Mouse (Mus musculus) forebrain, embryonic 12.5 days (tissue): ENCODE results near the gene Stn1. TPM values are rescaled to one million over a fixed set of nuclear protein-coding genes. Genes with fewer than 3 reads are reported as not detected.

Experiments
- ATAC-seq: fragments of 200-750 bp; cut with Nextera tagmentation; 2 replicates; pipeline ENCODE4 v1.8.0; 2017; ENCODE audit warnings: moderate TSS enrichment; ENCODE audit not compliant: low FRiP score
- H3K27ac ChIP-seq: fragments of 300-500 bp; sonication (generic); 2 replicates; pipeline ENCODE4 v1.5.1; 2016; ENCODE audit warnings: mild to moderate bottlenecking
- H3K27me3 ChIP-seq: fragments of 300-500 bp; sonication (generic); 2 replicates; pipeline ENCODE4 v1.6.1; 2016; ENCODE audit warnings: mild to moderate bottlenecking
- H3K36me3 ChIP-seq: fragments of 300-500 bp; sonication (generic); replicated peaks from 2 replicates; pipeline ENCODE4 v1.6.1; 2016; ENCODE audit warnings: mild to moderate bottlenecking
- H3K4me1 ChIP-seq: fragments of 300-500 bp; sonication (generic); 2 replicates; pipeline ENCODE4 v1.6.1; 2016
- H3K4me2 ChIP-seq: fragments of 300-500 bp; sonication (generic); 2 replicates; pipeline ENCODE4 v1.6.1; 2016; ENCODE audit warnings: mild to moderate bottlenecking, moderate library complexity
- H3K4me3 ChIP-seq: fragments of 300-500 bp; sonication (generic); replicated peaks from 2 replicates; pipeline ENCODE4 v1.5.1; 2016; ENCODE audit warnings: mild to moderate bottlenecking
- H3K9ac ChIP-seq: fragments of 300-500 bp; sonication (generic); 2 replicates; pipeline ENCODE4 v1.6.1; 2016; ENCODE audit warnings: mild to moderate bottlenecking
- H3K9me3 ChIP-seq: fragments of 300-500 bp; sonication (generic); 2 replicates; pipeline ENCODE4 v1.6.1; 2016
- WGBS: fragments of 180-500 bp; shearing (Covaris S2); methylation state at CpG from one replicate; pipeline ENCODE4 v1.1.7; 2016; 5-methylcytosine and 5-hydroxymethylcytosine counted together
- polyA plus RNA-seq: library from polyadenylated mRNA; unstranded; fragments of >200 nt; fragmentation: Nextera tagmentation; extraction: Ambion mirVana; gene quantifications from 2 replicates; pipeline ENCODE4 v1.2.1, GENCODE M21; 2016

The Stn1 gene
- polyA plus RNA-seq, 1 experiment from 2014 or later = 45.3 TPM

GRCm38 (mm10) chr19:47485997-47486566, 51.2 kb downstream of the Stn1 start:
- H3K4me2 ChIP-seq = no peak overlapping the region
- WGBS = 57% methylated on average over 9 of the region's 9 CpGs
- no peak overlapping the region for H3K9ac ChIP-seq
- no peaks in the 10 kb centered on the region for H3K27me3 ChIP-seq
- ATAC-seq = no peak
- no peaks in the 10 kb centered on the region for H3K9me3 ChIP-seq
- H3K27ac ChIP-seq = peak overlapping the region; percentile 37; the same call in 1 of the 2 replicates
- no peak overlapping the region for H3K4me3 ChIP-seq
- H3K36me3 ChIP-seq = no peaks in the 10 kb centered on the region
- peaks cover 13% of the 10 kb centered on the region for H3K4me1 ChIP-seq

GRCm38 (mm10) chr19:47484110-47484509, 53.2 kb downstream of the Stn1 start:
- H3K27me3 ChIP-seq = no peaks in the 10 kb centered on the region
- ATAC-seq = no peak
- H3K27ac ChIP-seq = no peak overlapping the region
- H3K9ac ChIP-seq = no peak overlapping the region
- H3K4me1 ChIP-seq = peaks cover 13% of the 10 kb centered on the region
- 78% methylated on average over 3 of the region's 3 CpGs for WGBS
- H3K4me3 ChIP-seq = no peak overlapping the region
- H3K4me2 ChIP-seq = no peak overlapping the region
- H3K9me3 ChIP-seq = no peaks in the 10 kb centered on the region
- no peaks in the 10 kb centered on the region for H3K36me3 ChIP-seq

GRCm38 (mm10) chr19:47483346-47483745, 54.0 kb downstream of the Stn1 start:
- 75% methylated on average over 3 of the region's 3 CpGs for WGBS
- no peak for ATAC-seq

GRCm38 (mm10) chr19:47473453-47473852, 63.9 kb downstream of the Stn1 start:
- Histone ChIP-seq H3K36me3 (no peaks in the 10 kb centered on the region), H3K9me3 (no peaks in the 10 kb centered on the region), H3K9ac (no peak overlapping the region), H3K4me3 (no peak overlapping the region), H3K4me1 (peaks cover 18% of the 10 kb centered on the region), H3K4me2 (peak overlapping the region; percentile 19; the same call in 1 of the 2 replicates), H3K27me3 (no peaks in the 10 kb centered on the region), H3K27ac (peak overlapping the region; percentile 71)
- ATAC-seq = no peak
- 47% methylated on average over 3 of the region's 3 CpGs for WGBS

More at GRCm38 (mm10) chr19:47483346-47483745, 54.0 kb downstream of the Stn1 start:
- Histone ChIP-seq H3K4me1 (peaks cover 13% of the 10 kb centered on the region), H3K36me3 (no peaks in the 10 kb centered on the region), H3K9ac (no peak overlapping the region), H3K27ac (no peak overlapping the region), H3K4me2 (no peak overlapping the region), H3K9me3 (no peaks in the 10 kb centered on the region), H3K4me3 (no peak overlapping the region), H3K27me3 (no peaks in the 10 kb centered on the region)

- Histone ChIP-seq H3K4me1 (peaks cover 18% of the 10 kb centered on the region), H3K4me2 (peak overlapping the region; percentile 19; the same call in 1 of the 2 replicates), H3K36me3 (no peaks in the 10 kb centered on the region), H3K4me3 (no peak overlapping the region), H3K9ac (no peak overlapping the region), H3K27me3 (no peaks in the 10 kb centered on the region), H3K27ac (peak overlapping the region; percentile 71), H3K9me3 (no peaks in the 10 kb centered on the region)
- 19% methylated on average over 15 of the region's 15 CpGs for WGBS
- peak; percentile 79 for ATAC-seq
Observed at GRCm38 (mm10) chr19:47472881-47473400, 64.4 kb downstream of the Stn1 start.

- Histone ChIP-seq H3K27ac (no peak overlapping the region), H3K9me3 (no peaks in the 10 kb centered on the region), H3K36me3 (no peaks in the 10 kb centered on the region), H3K4me2 (no peak overlapping the region), H3K27me3 (no peaks in the 10 kb centered on the region), H3K4me3 (no peak overlapping the region), H3K9ac (no peak overlapping the region), H3K4me1 (peaks cover 18% of the 10 kb centered on the region)
- ATAC-seq = no peak
- 85% methylated on average over 4 of the region's 4 CpGs for whole genome bisulfite sequencing
Observed at GRCm38 (mm10) chr19:47471808-47472207, 65.5 kb downstream of the Stn1 start.

GRCm38 (mm10) chr19:47468750-47469149, 68.6 kb downstream of the Stn1 start:
- no peak for ATAC-seq
- H3K27me3 ChIP-seq = peaks cover 6% of the 10 kb centered on the region; the same call in 1 of the 2 replicates
- H3K36me3 ChIP-seq = no peaks in the 10 kb centered on the region
- no peak overlapping the region for H3K4me3 ChIP-seq
- H3K4me1 ChIP-seq = peaks cover 24% of the 10 kb centered on the region
- H3K9me3 ChIP-seq = no peaks in the 10 kb centered on the region
- no peak overlapping the region for H3K9ac ChIP-seq
- WGBS = 71% methylated on average over 3 of the region's 3 CpGs
- H3K27ac ChIP-seq = no peak overlapping the region
- no peak overlapping the region for H3K4me2 ChIP-seq

GRCm38 (mm10) chr19:47466775-47467174, 70.5 kb downstream of the Stn1 start:
- no peak overlapping the region for H3K4me3 ChIP-seq
- no peak overlapping the region for H3K27ac ChIP-seq
- H3K4me2 ChIP-seq = no peak overlapping the region
- no peaks in the 10 kb centered on the region for H3K36me3 ChIP-seq
- H3K9ac ChIP-seq = no peak overlapping the region
- peaks cover 25% of the 10 kb centered on the region for H3K4me1 ChIP-seq
- 0 out of 2 replicates have a peak, but pooled peaks cover 2% of the 10 kb centered on the region for H3K9me3 ChIP-seq
- 84% methylated on average over 8 of the region's 8 CpGs for WGBS
- ATAC-seq = no peak
- peaks cover 6% of the 10 kb centered on the region; the same call in 1 of the 2 replicates for H3K27me3 ChIP-seq

- Histone ChIP-seq H3K4me3 (no peak overlapping the region), H3K9ac (0 out of 2 replicates have a peak overlapping the region, but pooled peaks have one; percentile 80), H3K27me3 (peaks cover 6% of the 10 kb centered on the region; the same call in 1 of the 2 replicates), H3K36me3 (no peaks in the 10 kb centered on the region; the same call in 1 of the 2 replicates), H3K4me2 (no peak overlapping the region), H3K27ac (no peak overlapping the region), H3K9me3 (0 out of 2 replicates have a peak, but pooled peaks cover 4% of the 10 kb centered on the region), H3K4me1 (peaks cover 30% of the 10 kb centered on the region)
- 65% methylated on average over 9 of the region's 9 CpGs for WGBS
- ATAC-seq = no peak
Observed at GRCm38 (mm10) chr19:47465467-47465866, 71.8 kb downstream of the Stn1 start.

- H3K4me1 ChIP-seq = peaks cover 35% of the 10 kb centered on the region
- peak within 1 kb of the TSS; percentile 85 for H3K4me2 ChIP-seq
- peaks cover 6% of the 10 kb centered on the region; the same call in 1 of the 2 replicates for H3K27me3 ChIP-seq
- WGBS = 3% methylated on average over 50 of the region's 70 CpGs
- 0 out of 2 replicates have a peak, but pooled peaks cover 4% of the 10 kb centered on the region for H3K9me3 ChIP-seq
- no peaks in the 10 kb centered on the region; the same call in 1 of the 2 replicates for H3K36me3 ChIP-seq
- peak; percentile 91 for ATAC-seq
- peak within 1 kb of the TSS; percentile 80 for H3K9ac ChIP-seq
- peak within 1 kb of the TSS; percentile 86 for H3K27ac ChIP-seq
- H3K4me3 ChIP-seq = peak within 1 kb of the TSS; percentile 78
Observed at GRCm38 (mm10) chr19:47464304-47465241, 72.7 kb downstream of the Stn1 start, which contains the start of gene Sh3pxd2a. Sh3pxd2a (minus strand) TSS chr19:47464401.

GRCm38 (mm10) chr19:47463636-47464303, 73.5 kb downstream of the Stn1 start:
- H3K4me3 ChIP-seq = peak overlapping the region; percentile 78
- under 1% methylated on average over 46 of the region's 46 CpGs for WGBS
- ATAC-seq = peak; percentile 78
- peak overlapping the region; percentile 85 for H3K4me2 ChIP-seq
- peak overlapping the region; percentile 80 for H3K9ac ChIP-seq
- peaks cover 6% of the 10 kb centered on the region; the same call in 1 of the 2 replicates for H3K27me3 ChIP-seq
- peak overlapping the region; percentile 86 for H3K27ac ChIP-seq
- peaks cover 38% of the 10 kb centered on the region for H3K4me1 ChIP-seq
- no peaks in the 10 kb centered on the region; the same call in 1 of the 2 replicates for H3K36me3 ChIP-seq
- 0 out of 2 replicates have a peak, but pooled peaks cover 4% of the 10 kb centered on the region for H3K9me3 ChIP-seq
